Mouse (Mus musculus): ENCODE data around the gene Draxin.

- TF ChIP-seq POLR2A (IDR thresholded peaks at IDR 0.05; ENCODE audit: control insufficient read depth in 1 of 2, insufficient read depth in 1 of 2, low read depth in 1 of 2, low read length in 2 of 2, poor library complexity in 1 of 2): no peak
- TF ChIP-seq ZC3H11A (IDR thresholded peaks at IDR 0.05; ENCODE audit: low read depth, low read length): no peak
- no peak for TF ChIP-seq CTCF (IDR thresholded peaks at IDR 0.05 in 2 of 3, conservative IDR thresholded peaks at IDR 0.05 in 1 of 3; ENCODE audit: control insufficient read depth in 1 of 3, insufficient read depth in 1 of 3, low read depth in 2 of 3, low read length in 3 of 3, poor library complexity in 1 of 3, severe bottlenecking in 1 of 3)
- TF ChIP-seq ETS1 (IDR thresholded peaks at IDR 0.05; ENCODE audit: low read depth, low read length): no peak
- TF ChIP-seq EP300 (IDR thresholded peaks at IDR 0.05; ENCODE audit: low read depth in 1 of 2, low read length in 2 of 2): no peak
- no peak for TF ChIP-seq SIN3A (IDR thresholded peaks at IDR 0.05; ENCODE audit: low read length)
- TF ChIP-seq MEF2A (IDR thresholded peaks at IDR 0.05; ENCODE audit: extremely low read depth, insufficient replicate concordance, low read depth, low read length, poor library complexity, severe bottlenecking): no peak
- TF ChIP-seq ZNF384 (IDR thresholded peaks at IDR 0.05; ENCODE audit: low read depth, low read length): no peak
- TF ChIP-seq ELF1 (IDR thresholded peaks at IDR 0.05; ENCODE audit: low read depth, low read length): no peak
- no peak for TF ChIP-seq HCFC1 (IDR thresholded peaks at IDR 0.05; ENCODE audit: low read depth, low read length)
Observed at GRCm38 (mm10) chr4:148165551-148165950, 35.1 kb upstream of the Draxin start.
